ENCODE assay signal across 27 mouse cellular contexts in genomic region chr10:70266501-70266900, GRCm38 (mm10). TPM values are rescaled to one million over a fixed set of nuclear protein-coding genes. Genes with fewer than 3 reads are reported as not detected.
A peak's percentile ranks its signal among the peaks of the same experiment; 100 is the strongest.
DNase-seq lines count a peak whose midpoint lies in the region; ATAC-seq and TF ChIP-seq lines count a peak whose summit lies in the region.
"Had no signal": no experiment of that assay in that cellular context is flagged by ENCODE, and none has a peak within 500 bp of the region (broad histone marks: within the 10 kb centered on the region; RNA-seq: fewer than 3 reads in every experiment).

No protein-coding gene starts in this region.

- peak; percentile 51 for DNase-seq in forebrain, postnatal 0 days
- no peak for DNase-seq in forebrain, embryonic 11.5 days (ENCODE audit: low spot score)
- no peak for DNase-seq in left cerebral cortex, adult 2 months (ENCODE audit: extremely low spot score in 1 of 2, low spot score in 2 of 2)
- DNase-seq in left cerebral cortex, adult 11 months (ENCODE audit: low spot score): no peak
- peak; percentile 87 for DNase-seq in NIH3T3 (ENCODE audit: low read depth)
- DNase-seq in fibroblast of lung, adult 2 months (ENCODE audit: low read depth): peak; percentile 96
- no peak for DNase-seq in lung, postnatal 25 days (ENCODE audit: low spot score)
- DNase-seq in kidney, adult 11 months: no peak
- DNase-seq: adrenal gland, postnatal 25 days; B cell, adult 2 months; cerebellum, adult 18-20 months; cerebellum, postnatal 14 days; kidney, adult 9 months; kidney, postnatal 36 days; layer of hippocampus, postnatal 36 days; lung, embryonic 14.5 days; lung, postnatal 36 days had no signal

- no peak overlapping the region for H3K27ac ChIP-seq in forebrain, postnatal 0 days (ENCODE audit: low read depth, low read length)
- H3K27ac ChIP-seq in forebrain, embryonic 11.5 days (ENCODE audit: low read depth, low read length): no peak overlapping the region
- no peak overlapping the region for H3K27ac ChIP-seq in left cerebral cortex, adult 2 months
- H3K27ac ChIP-seq: embryonic facial prominence, embryonic 12.5 days; hindbrain, embryonic 15.5 days; limb, embryonic 15.5 days; liver, embryonic 14.5 days; midbrain, embryonic 15.5 days; neural tube, embryonic 12.5 days had no signal

- H3K4me3 ChIP-seq in forebrain, postnatal 0 days (ENCODE audit: low read depth, low read length): no peak overlapping the region
- H3K4me3 ChIP-seq in forebrain, embryonic 11.5 days (ENCODE audit: low read depth, low read length): no peak overlapping the region
- H3K4me3 ChIP-seq in left cerebral cortex, adult 2 months: peak overlapping the region; percentile 13; the same call in 1 of the 2 replicates
- H3K4me3 ChIP-seq: embryonic facial prominence, embryonic 12.5 days; hindbrain, embryonic 15.5 days; limb, embryonic 15.5 days; midbrain, embryonic 15.5 days; neural tube, embryonic 12.5 days had no signal

- no peaks in the 10 kb centered on the region for H3K9me3 ChIP-seq in forebrain, postnatal 0 days (ENCODE audit: low read length)
- H3K9me3 ChIP-seq in forebrain, embryonic 11.5 days (ENCODE audit: control insufficient read depth, low read length): no peaks in the 10 kb centered on the region
- H3K9me3 ChIP-seq: embryonic facial prominence, embryonic 12.5 days; hindbrain, embryonic 15.5 days; limb, embryonic 15.5 days; midbrain, embryonic 15.5 days; neural tube, embryonic 12.5 days had no signal

- no peak for TF ChIP-seq CTCF in forebrain, postnatal 0 days (IDR thresholded peaks at IDR 0.05; ENCODE audit: low read depth)
- no peak for TF ChIP-seq CTCF in left cerebral cortex, adult 2 months (IDR thresholded peaks at IDR 0.05)

- no peaks in the 10 kb centered on the region for H3K4me1 ChIP-seq in forebrain, postnatal 0 days (ENCODE audit: insufficient read depth)
- no peaks in the 10 kb centered on the region for H3K4me1 ChIP-seq in forebrain, embryonic 11.5 days (replicated peaks; ENCODE audit: control insufficient read depth, insufficient read depth, low read length)
- H3K4me1 ChIP-seq: embryonic facial prominence, embryonic 12.5 days; hindbrain, embryonic 15.5 days; limb, embryonic 15.5 days; midbrain, embryonic 15.5 days; neural tube, embryonic 12.5 days had no signal

- 51% methylated on average over 6 of the region's 6 CpGs for WGBS in forebrain, postnatal 0 days
- 93% methylated on average over 6 of the region's 6 CpGs for WGBS in forebrain, embryonic 11.5 days

- intact Hi-C loops in left cerebral cortex, adult 2 months (cut with DNase I): no loop called here

- ATAC-seq in forebrain, postnatal 0 days: no peak; the same call in 1 of the 2 replicates
- ATAC-seq in forebrain, embryonic 11.5 days (replicated peaks; ENCODE audit: low FRiP score): no peak
- ATAC-seq: midbrain, embryonic 15.5 days had no signal

- H3K27me3 ChIP-seq in forebrain, postnatal 0 days (ENCODE audit: insufficient read depth, low read length): no peaks in the 10 kb centered on the region
- H3K27me3 ChIP-seq in forebrain, embryonic 11.5 days (ENCODE audit: control insufficient read depth, insufficient read depth, low read length): no peaks in the 10 kb centered on the region
- H3K27me3 ChIP-seq: CH12.LX; embryonic facial prominence, embryonic 12.5 days; hindbrain, embryonic 15.5 days; limb, embryonic 15.5 days; midbrain, embryonic 15.5 days; neural tube, embryonic 12.5 days had no signal

- no peaks in the 10 kb centered on the region for H3K36me3 ChIP-seq in forebrain, postnatal 0 days (ENCODE audit: insufficient read depth)
- no peaks in the 10 kb centered on the region for H3K36me3 ChIP-seq in forebrain, embryonic 11.5 days (ENCODE audit: control insufficient read depth, insufficient read depth, low read length)
- H3K36me3 ChIP-seq: embryonic facial prominence, embryonic 12.5 days; G1E; hindbrain, embryonic 15.5 days; limb, embryonic 15.5 days; midbrain, embryonic 15.5 days; neural tube, embryonic 12.5 days had no signal

- H3K9ac ChIP-seq in forebrain, postnatal 0 days: no peak overlapping the region
- no peak overlapping the region for H3K9ac ChIP-seq in forebrain, embryonic 11.5 days (ENCODE audit: low read length)
- H3K9ac ChIP-seq: embryonic facial prominence, embryonic 12.5 days; hindbrain, embryonic 15.5 days; limb, embryonic 15.5 days; liver, embryonic 14.5 days; lung, embryonic 14.5 days; midbrain, embryonic 15.5 days; neural tube, embryonic 12.5 days had no signal

- no peak overlapping the region for H3K4me2 ChIP-seq in forebrain, postnatal 0 days (ENCODE audit: low read depth)
- no peak overlapping the region for H3K4me2 ChIP-seq in forebrain, embryonic 11.5 days (ENCODE audit: low read depth, low read length, severe bottlenecking)
- H3K4me2 ChIP-seq: embryonic facial prominence, embryonic 12.5 days; heart, embryonic 11.5 days; hindbrain, embryonic 15.5 days; limb, embryonic 15.5 days; lung, embryonic 14.5 days; midbrain, embryonic 15.5 days; neural tube, embryonic 12.5 days had no signal

RNA-seq across cellular contexts. Expression of gene Slc16a9, which starts 21.6 kb away (rescaled TPM):
- 6.1 and 6.5 TPM in 2 replicates for total RNA-seq in forebrain, postnatal 0 days (2014; rRNA removed)
- polyA plus RNA-seq in forebrain, postnatal 0 days (2015; fragmentation: Nextera tagmentation; extraction: Ambion mirVana): 2.5 and 2.6 TPM in 2 replicates
- polyA plus RNA-seq in forebrain, embryonic 11.5 days (2014; fragmentation: Nextera tagmentation; extraction: Ambion mirVana): 0.25 and 0.29 TPM in 2 replicates
- 1 to 10 TPM; 1.2 to 2.7 TPM for total RNA-seq in left cerebral cortex, adult 2 months (2021)
- total RNA-seq: CH12.LX; megakaryocyte-erythroid progenitor cell, adult 5-6 weeks had no signal
- polyA plus RNA-seq: G1E had no signal

Comparison
In these comparisons a context has a peak if more than half of its experiments do, and no peak if none do; other contexts are left out.
1. DNase-seq: peak in forebrain, postnatal 0 days (single experiment), NIH3T3 (single experiment) and fibroblast of lung, adult 2 months (single experiment); none in forebrain, embryonic 11.5 days (single experiment), left cerebral cortex, adult 2 months (0 of 2), left cerebral cortex, adult 11 months (single experiment), lung, postnatal 25 days (single experiment) and kidney, adult 11 months (single experiment).